Mouse (Mus musculus): ENCODE results near the gene Csnk1e. TPM values are rescaled to one million over a fixed set of nuclear protein-coding genes. Genes with fewer than 3 reads are reported as not detected.

The Csnk1e gene
- polyA plus RNA-seq (2011; ENCODE audit: insufficient read length, low read depth, missing spikeins) = 62.7 and 78.9 TPM in 2 replicates

DNA sequence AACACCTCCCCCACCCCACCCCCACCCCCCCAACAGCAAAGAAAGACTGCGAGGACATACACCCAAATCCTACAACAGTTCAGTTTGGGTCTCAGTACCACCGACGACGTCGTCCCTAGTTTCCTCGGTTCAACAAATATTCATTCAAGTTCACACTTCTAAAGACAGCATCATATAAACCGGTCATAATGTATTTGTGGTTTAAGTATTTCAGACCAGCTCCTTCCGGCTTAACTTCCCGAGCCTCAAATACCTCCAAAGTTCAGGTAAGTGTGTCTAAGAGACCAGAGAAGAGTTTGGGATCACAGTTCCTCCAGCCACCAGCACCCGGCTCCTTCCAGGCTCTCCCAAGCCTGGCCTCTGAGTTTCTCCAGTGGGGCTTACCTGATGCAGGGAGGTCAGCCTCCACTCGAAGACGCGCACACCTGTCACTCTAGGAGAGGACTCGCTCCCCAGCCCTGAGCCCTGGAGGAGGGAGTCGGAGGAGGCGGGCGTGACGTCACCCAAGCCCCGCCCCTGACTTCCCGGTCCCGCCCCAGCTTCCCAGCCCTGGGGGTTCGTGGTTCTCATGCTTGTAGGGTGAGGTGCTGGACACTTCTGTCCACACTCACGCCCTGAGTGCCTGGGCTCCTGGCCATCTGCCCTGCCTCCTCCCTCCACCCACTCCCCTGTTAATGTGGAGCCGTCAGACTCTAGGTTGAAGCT is at the start of gene Csnk1e:
Gene Csnk1e, minus strand, starts transcription at position 461 of the 705 bp plus-strand sequence.
- no peak within 1 kb of the TSS for H3K27ac ChIP-seq (ENCODE audit: insufficient read depth, low read length)
- H3K4me3 ChIP-seq (ENCODE audit: insufficient read depth, low read length) = peak within 1 kb of the TSS; percentile 66
- 0 out of 2 replicates have a peak, but pooled peaks cover 3% of the 10 kb centered on the region for H3K4me1 ChIP-seq (ENCODE audit: control insufficient read depth, insufficient read depth, low read length)
- TF ChIP-seq POLR2A (IDR thresholded peaks at IDR 0.05; ENCODE audit: low read depth, low read length) = peak; percentile 56
- no peak for TF ChIP-seq CTCF (IDR thresholded peaks at IDR 0.05; ENCODE audit: borderline replicate concordance, insufficient read depth, low read length)

DNA sequence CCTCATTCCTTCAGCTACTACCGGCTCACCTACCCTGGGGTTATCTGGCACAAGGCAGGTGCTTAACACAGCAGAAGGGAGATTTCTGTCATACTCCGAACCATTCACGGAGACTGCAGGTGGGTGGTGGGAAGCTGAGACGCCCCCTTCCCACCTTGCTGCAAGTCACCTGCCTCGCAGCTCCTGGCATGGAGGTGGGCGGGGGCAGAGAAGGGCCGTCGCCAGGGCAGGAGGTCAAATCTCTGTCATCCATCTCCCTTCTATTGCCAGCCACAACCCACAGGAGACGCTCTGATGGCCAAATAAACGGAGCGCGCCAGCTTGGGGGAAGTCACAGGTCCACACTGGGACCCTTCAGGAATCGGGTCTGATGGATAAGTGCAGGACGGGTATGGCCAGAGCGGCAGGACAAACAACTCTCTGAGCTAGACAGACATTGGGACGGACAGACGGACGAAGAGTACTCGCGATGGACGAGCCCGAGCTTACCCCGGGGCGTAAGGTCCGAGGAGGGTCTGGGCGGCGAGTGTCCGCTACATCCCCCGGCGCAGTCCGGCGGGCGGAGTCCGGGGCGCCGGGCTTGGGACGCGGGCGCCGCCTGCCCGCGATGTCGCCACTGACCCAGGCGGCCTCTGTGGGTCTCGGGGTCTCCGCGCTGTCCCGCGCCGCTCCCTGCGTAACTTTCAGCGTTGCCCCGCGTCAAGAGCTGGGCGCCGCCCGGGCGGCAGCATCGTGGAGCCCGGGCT is 49.5 kb upstream of the Csnk1e start, which contains the start of gene Kcnj4:
Gene Kcnj4, minus strand, starts transcription at position 535 of the 746 bp plus-strand sequence.
- H3K4me1 ChIP-seq (ENCODE audit: control insufficient read depth, insufficient read depth, low read length) = no peaks in the 10 kb centered on the region; the same call in 1 of the 2 replicates
- TF ChIP-seq POLR2A (IDR thresholded peaks at IDR 0.05; ENCODE audit: low read depth, low read length) (no peak), CTCF (IDR thresholded peaks at IDR 0.05; ENCODE audit: borderline replicate concordance, insufficient read depth, low read length) (no peak)
- peak within 1 kb of the TSS; percentile 46 for H3K4me3 ChIP-seq (ENCODE audit: insufficient read depth, low read length)
- H3K27ac ChIP-seq (ENCODE audit: insufficient read depth, low read length) = no peak within 1 kb of the TSS

DNA sequence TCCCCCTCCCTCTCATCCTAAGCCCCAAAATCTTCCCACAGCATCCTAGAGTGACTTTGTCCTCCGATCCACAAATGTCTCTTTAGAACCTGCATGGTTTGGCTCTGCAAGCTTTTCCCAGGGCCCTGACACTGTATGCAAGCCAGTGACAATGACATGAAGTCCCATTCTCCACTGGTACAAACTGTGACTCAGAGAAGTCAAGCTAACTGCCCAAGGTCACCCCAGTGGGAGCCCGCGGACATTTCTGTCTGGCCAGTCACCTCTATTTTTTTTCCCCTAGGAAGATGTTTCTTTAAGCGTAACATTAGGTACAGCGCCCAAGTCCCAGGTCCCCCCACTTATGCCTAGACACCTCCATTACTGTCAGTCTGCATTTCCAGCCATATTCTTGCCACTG is 48.1 kb upstream of the Csnk1e start:
- Histone ChIP-seq H3K4me1 (ENCODE audit: control insufficient read depth, insufficient read depth, low read length) (no peaks in the 10 kb centered on the region; the same call in 1 of the 2 replicates), H3K27ac (ENCODE audit: insufficient read depth, low read length) (no peak overlapping the region), H3K4me3 (ENCODE audit: insufficient read depth, low read length) (no peak overlapping the region)
- no peak for TF ChIP-seq CTCF (IDR thresholded peaks at IDR 0.05; ENCODE audit: borderline replicate concordance, insufficient read depth, low read length)
- no peak for TF ChIP-seq POLR2A (IDR thresholded peaks at IDR 0.05; ENCODE audit: low read depth, low read length)

DNA sequence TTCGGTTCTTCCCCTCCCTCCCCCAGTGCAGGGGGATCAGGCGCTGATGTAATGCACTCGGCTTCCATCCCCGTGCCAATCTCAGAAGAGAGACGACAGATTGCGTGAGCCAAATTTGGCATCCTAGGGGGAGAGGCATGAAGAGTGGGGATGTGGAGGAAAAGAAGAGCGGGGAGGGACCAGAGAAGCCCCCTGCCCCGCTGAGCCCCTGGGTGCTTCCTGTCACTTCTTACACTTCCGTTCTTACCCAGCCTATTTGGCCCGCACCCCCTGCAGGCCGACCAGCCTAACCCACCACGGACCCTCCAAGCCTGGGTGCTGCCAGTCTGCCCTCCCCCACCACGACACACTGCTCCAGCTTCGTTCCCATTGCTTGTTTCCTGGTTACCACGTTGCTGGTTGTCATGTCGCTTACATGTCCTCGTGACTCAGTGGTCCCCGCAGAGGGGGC is 47.5 kb upstream of the Csnk1e start:
- TF ChIP-seq POLR2A (IDR thresholded peaks at IDR 0.05; ENCODE audit: low read depth, low read length) (no peak), CTCF (IDR thresholded peaks at IDR 0.05; ENCODE audit: borderline replicate concordance, insufficient read depth, low read length) (no peak)
- no peak overlapping the region for H3K27ac ChIP-seq (ENCODE audit: insufficient read depth, low read length)
- no peaks in the 10 kb centered on the region; the same call in 1 of the 2 replicates for H3K4me1 ChIP-seq (ENCODE audit: control insufficient read depth, insufficient read depth, low read length)
- no peak overlapping the region for H3K4me3 ChIP-seq (ENCODE audit: insufficient read depth, low read length)

DNA sequence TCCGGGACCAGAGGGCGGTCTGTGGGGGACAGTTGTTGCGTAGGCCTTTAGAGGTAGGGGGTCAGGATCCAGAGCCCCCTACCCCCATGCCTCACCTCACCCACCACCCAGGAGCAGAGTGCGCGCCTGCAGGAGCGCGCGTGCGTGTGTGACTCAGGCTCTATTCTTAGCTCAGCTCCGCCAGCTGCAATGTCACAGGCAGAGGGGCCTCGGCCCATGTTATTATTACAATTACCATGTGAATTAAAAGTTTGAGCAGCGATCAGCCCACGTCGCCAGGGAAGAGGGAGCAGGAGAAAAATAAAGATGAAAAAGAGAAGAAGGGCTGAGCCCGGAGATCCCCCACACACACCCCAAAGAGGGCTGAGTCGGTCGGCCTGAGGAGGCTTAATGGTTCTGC is 44.7 kb upstream of the Csnk1e start:
- no peak overlapping the region for H3K4me3 ChIP-seq (ENCODE audit: insufficient read depth, low read length)
- no peak overlapping the region for H3K27ac ChIP-seq (ENCODE audit: insufficient read depth, low read length)
- H3K4me1 ChIP-seq (ENCODE audit: control insufficient read depth, insufficient read depth, low read length) = no peaks in the 10 kb centered on the region
- TF ChIP-seq CTCF (IDR thresholded peaks at IDR 0.05; ENCODE audit: borderline replicate concordance, insufficient read depth, low read length) (no peak), POLR2A (IDR thresholded peaks at IDR 0.05; ENCODE audit: low read depth, low read length) (no peak)

DNA sequence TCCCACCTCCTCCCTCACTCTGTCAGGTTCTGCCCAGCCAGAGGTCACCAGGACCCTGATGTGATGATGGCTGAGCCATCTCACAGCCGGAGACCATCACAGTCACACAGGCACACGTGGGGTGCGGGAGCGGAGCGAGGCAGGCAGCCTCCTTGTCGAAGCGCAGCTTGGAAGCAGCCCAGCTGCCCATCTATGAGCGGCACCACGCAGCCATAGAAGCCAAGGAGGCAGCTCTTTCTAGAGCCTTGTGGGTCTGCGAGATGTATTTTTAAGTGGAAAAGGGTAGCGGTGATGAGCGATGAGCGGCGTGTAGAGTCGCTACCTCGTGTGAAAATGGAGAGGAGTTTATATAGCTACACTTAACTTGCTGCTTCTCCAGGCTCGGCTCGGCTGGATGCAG is 38.2 kb upstream of the Csnk1e start:
- no peak for TF ChIP-seq POLR2A (IDR thresholded peaks at IDR 0.05; ENCODE audit: low read depth, low read length)
- TF ChIP-seq CTCF (IDR thresholded peaks at IDR 0.05; ENCODE audit: borderline replicate concordance, insufficient read depth, low read length) = no peak
- Histone ChIP-seq H3K27ac (ENCODE audit: insufficient read depth, low read length) (no peak overlapping the region), H3K4me3 (ENCODE audit: insufficient read depth, low read length) (no peak overlapping the region), H3K4me1 (ENCODE audit: control insufficient read depth, insufficient read depth, low read length) (no peaks in the 10 kb centered on the region)

DNA sequence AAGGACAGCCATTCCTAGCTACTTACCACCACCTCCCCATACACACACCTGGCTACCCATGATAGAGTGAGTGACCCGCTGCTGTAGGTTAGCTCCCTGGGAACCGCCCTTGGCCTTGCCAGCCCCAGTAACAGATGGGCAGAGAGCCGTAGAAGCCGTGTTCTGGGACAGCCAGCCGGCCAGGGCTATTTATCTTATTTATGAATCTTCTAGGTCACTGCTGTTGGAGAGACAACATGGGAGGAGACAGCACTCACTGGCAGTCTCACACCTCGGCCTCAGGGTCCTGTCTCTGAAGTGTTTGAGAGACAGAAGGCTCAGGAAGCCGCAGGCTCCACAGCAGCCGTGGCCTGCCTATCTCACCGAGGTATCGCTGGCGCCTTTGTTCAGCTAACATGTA is 34.1 kb upstream of the Csnk1e start:
- H3K27ac ChIP-seq (ENCODE audit: insufficient read depth, low read length) = no peak overlapping the region
- TF ChIP-seq POLR2A (IDR thresholded peaks at IDR 0.05; ENCODE audit: low read depth, low read length) = no peak
- no peak for TF ChIP-seq CTCF (IDR thresholded peaks at IDR 0.05; ENCODE audit: borderline replicate concordance, insufficient read depth, low read length)
- H3K4me3 ChIP-seq (ENCODE audit: insufficient read depth, low read length) = no peak overlapping the region
- H3K4me1 ChIP-seq (ENCODE audit: control insufficient read depth, insufficient read depth, low read length) = no peaks in the 10 kb centered on the region

DNA sequence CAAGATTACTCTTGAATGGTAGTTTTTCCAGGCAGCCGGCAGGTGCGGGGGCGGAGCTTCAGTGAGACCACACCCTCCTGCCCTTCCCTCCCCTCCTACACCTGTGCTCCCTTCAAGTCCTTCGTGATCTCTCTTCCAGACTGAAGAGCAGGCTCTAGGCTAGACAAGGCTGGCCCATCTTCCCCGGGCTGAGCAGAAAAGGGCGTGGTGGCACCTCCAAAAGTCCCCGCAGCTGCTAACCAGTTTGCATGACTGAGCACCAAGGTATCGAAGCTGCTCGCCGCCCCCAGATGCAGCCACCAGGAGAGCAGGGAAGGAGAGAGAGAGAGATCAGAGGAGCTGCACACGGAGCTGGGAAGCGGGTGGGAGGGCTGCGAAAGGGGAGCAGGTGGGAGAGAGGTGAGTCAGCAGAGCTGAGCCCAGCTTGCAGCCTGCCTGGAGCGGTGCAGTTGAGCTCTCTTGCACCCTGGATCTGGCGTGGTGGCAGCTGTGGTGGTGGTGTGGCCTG is 25.9 kb upstream of the Csnk1e start:
- TF ChIP-seq POLR2A (IDR thresholded peaks at IDR 0.05; ENCODE audit: low read depth, low read length) (no peak), CTCF (IDR thresholded peaks at IDR 0.05; ENCODE audit: borderline replicate concordance, insufficient read depth, low read length) (no peak)
- no peak overlapping the region for H3K27ac ChIP-seq (ENCODE audit: insufficient read depth, low read length)

DNA sequence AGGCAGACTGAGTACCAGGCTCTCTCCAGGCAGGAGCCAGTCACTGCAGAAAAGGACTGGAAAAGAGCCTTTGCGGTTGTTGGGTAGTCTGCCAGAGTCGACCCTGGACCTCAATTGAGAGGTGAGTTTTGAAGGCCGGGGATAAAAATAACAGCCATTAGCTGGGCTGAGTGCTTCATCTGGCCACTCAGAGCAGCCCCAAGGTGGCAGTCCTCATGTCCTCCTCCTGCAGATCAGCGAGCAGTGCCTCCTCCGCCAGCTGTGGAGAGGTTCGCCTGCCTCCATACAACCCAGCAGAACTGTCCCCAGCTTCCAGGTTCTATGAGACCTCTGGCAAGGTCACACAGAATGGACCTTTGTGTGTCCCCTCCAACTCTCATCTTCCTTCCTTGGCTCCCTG is 21.9 kb upstream of the Csnk1e start:
- no peaks in the 10 kb centered on the region for H3K4me1 ChIP-seq (ENCODE audit: control insufficient read depth, insufficient read depth, low read length)
- H3K4me3 ChIP-seq (ENCODE audit: insufficient read depth, low read length) = no peak overlapping the region
- no peak overlapping the region for H3K27ac ChIP-seq (ENCODE audit: insufficient read depth, low read length)
- no peak for TF ChIP-seq CTCF (IDR thresholded peaks at IDR 0.05; ENCODE audit: borderline replicate concordance, insufficient read depth, low read length)
- no peak for TF ChIP-seq POLR2A (IDR thresholded peaks at IDR 0.05; ENCODE audit: low read depth, low read length)

More for the DNA sequence above, 25.9 kb upstream of the Csnk1e start:
- H3K4me3 ChIP-seq (ENCODE audit: insufficient read depth, low read length) = no peak overlapping the region
- no peaks in the 10 kb centered on the region for H3K4me1 ChIP-seq (ENCODE audit: control insufficient read depth, insufficient read depth, low read length)

All from embryonic fibroblast, embryonic 13.5 days (primary cell).